Mouse (Mus musculus): ENCODE results near the gene Ablim1.
A peak's percentile ranks its signal among the peaks of the same experiment; 100 is the strongest.

Gene Ablim1

GRCm38 (mm10) chr19:57180333-57180732, 134.4 kb downstream of the Ablim1 start:
- no peak for DNase-seq

GRCm38 (mm10) chr19:57179269-57179668, 135.4 kb downstream of the Ablim1 start:
- no peak for DNase-seq

GRCm38 (mm10) chr19:57177334-57177733, 137.4 kb downstream of the Ablim1 start:
- no peak for DNase-seq

GRCm38 (mm10) chr19:57175077-57175476, 139.6 kb downstream of the Ablim1 start:
- DNase-seq: no peak

GRCm38 (mm10) chr19:57174541-57174940, 140.2 kb downstream of the Ablim1 start:
- no peak for DNase-seq

GRCm38 (mm10) chr19:57174045-57174444, 140.7 kb downstream of the Ablim1 start:
- DNase-seq: no peak

- DNase-seq: no peak
Observed at GRCm38 (mm10) chr19:57172321-57172720, 142.4 kb downstream of the Ablim1 start.

GRCm38 (mm10) chr19:57170880-57171279, 143.8 kb downstream of the Ablim1 start:
- DNase-seq: no peak

- DNase-seq: no peak
Observed at GRCm38 (mm10) chr19:57169485-57169884, 145.2 kb downstream of the Ablim1 start.

- no peak for DNase-seq
Observed at GRCm38 (mm10) chr19:57167721-57168120, 147.0 kb downstream of the Ablim1 start.

- no peak for DNase-seq
Observed at GRCm38 (mm10) chr19:57164882-57165281, 149.8 kb downstream of the Ablim1 start.

- no peak for DNase-seq
Observed at GRCm38 (mm10) chr19:57163315-57163714, 151.4 kb downstream of the Ablim1 start.

- no peak for DNase-seq
Observed at GRCm38 (mm10) chr19:57161978-57162727, 152.6 kb downstream of the Ablim1 start.

- peak; percentile 73 for DNase-seq
Observed at GRCm38 (mm10) chr19:57161010-57161660, 153.6 kb downstream of the Ablim1 start.

GRCm38 (mm10) chr19:57157731-57158343, 156.9 kb downstream of the Ablim1 start:
- no peak for DNase-seq

GRCm38 (mm10) chr19:57155121-57155884, 159.4 kb downstream of the Ablim1 start:
- no peak for DNase-seq

- DNase-seq: peak; percentile 67
Observed at GRCm38 (mm10) chr19:57152357-57152756, 162.4 kb downstream of the Ablim1 start.

- DNase-seq: no peak
Observed at GRCm38 (mm10) chr19:57151504-57151903, 163.2 kb downstream of the Ablim1 start.

GRCm38 (mm10) chr19:57150275-57150674, 164.4 kb downstream of the Ablim1 start:
- DNase-seq: peak; percentile 73

- no peak for DNase-seq
Observed at GRCm38 (mm10) chr19:57147746-57148145, 167.0 kb downstream of the Ablim1 start.

- no peak for DNase-seq
Observed at GRCm38 (mm10) chr19:57146936-57147335, 167.8 kb downstream of the Ablim1 start.

GRCm38 (mm10) chr19:57143646-57144045, 171.1 kb downstream of the Ablim1 start:
- no peak for DNase-seq
